Mouse (Mus musculus) liver, embryonic 14.5 days (tissue): ENCODE measurements at regions not wholly inside any gene's neighbourhood (a gene's known extent, or its start where the extent isn't known, plus 50 kb on each side); places are given as distances from the start of the nearest gene placed in this dataset.

ENCODE experiments used
- ATAC-seq: fragments of 200-750 bp; cut with Nextera tagmentation; 2 replicates; pipeline ENCODE4 v1.8.0; 2017; ENCODE audit warnings: moderate number of reproducible peaks, mild to moderate bottlenecking, moderate library complexity; ENCODE audit not compliant: insufficient read depth
- DNase-seq, 3 experiments: peaks; one replicate each; pipeline ENCODE4 v3.0.0-alpha.2; 2012 to 2013; ENCODE audit warnings: low read depth in 3 of 3, low spot score in 3 of 3
- H3K27ac ChIP-seq: fragments of 300-500 bp; sonication (generic); 2 replicates; pipeline ENCODE4 v1.5.1; 2014; ENCODE audit warnings: moderate library complexity, mild to moderate bottlenecking, control low read depth, inconsistent platforms
- H3K27me3 ChIP-seq: fragments of 300-500 bp; sonication (generic); 2 replicates; pipeline ENCODE4 v1.6.1; 2014; ENCODE audit warnings: mild to moderate bottlenecking, low read length, moderate library complexity; ENCODE audit not compliant: control insufficient read depth, insufficient read depth
- H3K36me3 ChIP-seq: fragments of 300-500 bp; sonication (generic); replicated peaks from 2 replicates; pipeline ENCODE4 v1.6.1; 2014; ENCODE audit warnings: low read depth; ENCODE audit not compliant: control insufficient read depth, insufficient read depth
- H3K4me1 ChIP-seq, 2 experiments: fragments of 200-500 bp in 1 of 2; fragments of 300-500 bp in 1 of 2; sonication (generic) in 1 of 2; replicated peaks; 2 replicates each; pipeline ENCODE4 v1.6.1; 2012 to 2014; ENCODE audit warnings: antibody characterized with exemption in 1 of 2, inconsistent platforms in 1 of 2, low read length in 1 of 2; ENCODE audit not compliant: control insufficient read depth in 2 of 2, insufficient read depth in 2 of 2
- H3K4me2 ChIP-seq: fragments of 300-500 bp; sonication (generic); 2 replicates; pipeline ENCODE4 v1.6.1; 2014; ENCODE audit warnings: low read depth, mild to moderate bottlenecking, control low read depth, moderate library complexity
- H3K4me3 ChIP-seq, 2 experiments: fragments of 200-500 bp in 1 of 2; fragments of 300-500 bp in 1 of 2; sonication (generic) in 1 of 2; 2 replicates each; pipeline ENCODE4 v1.5.1; 2012 to 2014; ENCODE audit warnings: low read depth in 2 of 2, low read length in 2 of 2, mild to moderate bottlenecking in 2 of 2, control low read depth in 1 of 2, inconsistent platforms in 1 of 2, moderate library complexity in 1 of 2; ENCODE audit not compliant: insufficient read depth in 1 of 2
- H3K9ac ChIP-seq: fragments of 300-500 bp; sonication (generic); replicated peaks from 2 replicates; pipeline ENCODE4 v1.6.1; 2014; ENCODE audit warnings: mild to moderate bottlenecking, control low read depth, moderate library complexity
- H3K9me3 ChIP-seq: fragments of 300-500 bp; sonication (generic); 2 replicates; pipeline ENCODE4 v1.6.1; 2016; ENCODE audit warnings: low read length, mixed read lengths; ENCODE audit not compliant: control insufficient read depth
- CTCF ChIP-seq: IDR thresholded peaks from 2 replicates; pipeline ENCODE4 v1.5.1; 2016; ENCODE audit warnings: antibody characterized with exemption, low read depth, control low read depth
- EP300 ChIP-seq: IDR thresholded peaks from 2 replicates; pipeline ENCODE4 v1.6.1; 2016; ENCODE audit warnings: antibody characterized with exemption, low read depth
- WGBS: fragments of 180-500 bp; shearing (Covaris S2); extraction: QIAGEN DNeasy Blood & Tissue Kit; methylation state at CpG from one replicate; pipeline ENCODE4 v1.1.7; 2014; ENCODE audit not compliant: insufficient replicate concordance; 5-methylcytosine and 5-hydroxymethylcytosine counted together

GRCm38 (mm10) chr15:67943046-67943445 lies 1442.3 kb upstream of the Lrrc6 start:
- no peak for ATAC-seq
- TF ChIP-seq EP300, result no peak
- no peak for TF ChIP-seq CTCF
- no peak overlapping the region for H3K4me3 ChIP-seq

GRCm38 (mm10) chr15:67940510-67940909 lies 1439.8 kb upstream of the Lrrc6 start:
- DNase-seq (no peak), ATAC-seq (no peak)
- Histone ChIP-seq H3K9ac (no peak overlapping the region), H3K9me3 (no peaks in the 10 kb centered on the region), H3K4me2 (no peak overlapping the region), H3K27ac (no peak overlapping the region), H3K27me3 (no peaks in the 10 kb centered on the region), H3K4me1 (no peaks in the 10 kb centered on the region), H3K4me3 (no peak overlapping the region), H3K36me3 (no peaks in the 10 kb centered on the region)
- WGBS, result 45% methylated on average over 1 of the region's 1 CpGs
- no peak for TF ChIP-seq CTCF
- TF ChIP-seq EP300, result no peak

More at GRCm38 (mm10) chr15:67943046-67943445, 1442.3 kb upstream of the Lrrc6 start:
- no peak overlapping the region for H3K27ac ChIP-seq
- H3K4me2 ChIP-seq, result no peak overlapping the region
- no peaks in the 10 kb centered on the region for H3K27me3 ChIP-seq
- H3K9ac ChIP-seq, result no peak overlapping the region
- H3K36me3 ChIP-seq, result no peaks in the 10 kb centered on the region
- H3K4me1 ChIP-seq, result no peaks in the 10 kb centered on the region
- H3K9me3 ChIP-seq, result no peaks in the 10 kb centered on the region
- DNase-seq, result no peak

- Histone ChIP-seq H3K36me3 (no peaks in the 10 kb centered on the region), H3K4me1 (no peaks in the 10 kb centered on the region), H3K9ac (no peak overlapping the region), H3K27ac (no peak overlapping the region), H3K9me3 (no peaks in the 10 kb centered on the region), H3K4me2 (no peak overlapping the region), H3K4me3 (no peak overlapping the region), H3K27me3 (no peaks in the 10 kb centered on the region)
- DNase-seq (no peak), ATAC-seq (no peak)
- 47% methylated on average over 2 of the region's 2 CpGs for WGBS
- TF ChIP-seq CTCF, result no peak
- TF ChIP-seq EP300, result no peak
Observed at GRCm38 (mm10) chr15:67924885-67925284, 1424.2 kb upstream of the Lrrc6 start.

DNA sequence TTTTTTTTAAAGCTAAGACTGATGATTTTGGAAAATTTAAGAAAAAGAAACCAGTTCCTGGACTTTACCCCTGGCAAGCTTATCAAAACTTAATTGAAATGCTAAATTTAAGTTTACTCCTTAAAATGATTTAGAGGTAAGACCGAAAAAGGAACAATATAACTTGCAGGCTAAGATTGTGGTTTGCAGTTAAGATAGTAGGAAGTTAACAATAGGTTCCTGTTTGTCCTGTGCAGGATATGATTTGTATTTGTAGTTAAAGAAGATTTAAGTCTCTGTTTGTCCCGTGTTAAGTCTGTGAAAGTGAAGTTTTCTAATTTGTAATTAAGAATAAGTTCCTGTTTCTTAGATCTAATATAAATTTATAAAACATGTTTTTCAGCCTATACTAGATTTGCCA lies 1406.3 kb upstream of the Lrrc6 start:
- no peaks in the 10 kb centered on the region for H3K4me1 ChIP-seq
- H3K27me3 ChIP-seq, result no peaks in the 10 kb centered on the region
- no peak overlapping the region for H3K27ac ChIP-seq
- DNase-seq (no peak), ATAC-seq (no peak)
- H3K4me2 ChIP-seq, result no peak overlapping the region
- no peaks in the 10 kb centered on the region for H3K9me3 ChIP-seq
- no peaks in the 10 kb centered on the region for H3K36me3 ChIP-seq
- 14% methylated on average over 2 of the region's 2 CpGs for WGBS
- no peak overlapping the region for H3K4me3 ChIP-seq
- TF ChIP-seq CTCF (no peak), EP300 (no peak)
- H3K9ac ChIP-seq, result no peak overlapping the region

GRCm38 (mm10) chr15:67905279-67905678 lies 1404.6 kb upstream of the Lrrc6 start:
- no peak for DNase-seq
- H3K4me1 ChIP-seq, result no peaks in the 10 kb centered on the region
- no peak overlapping the region for H3K4me2 ChIP-seq
- H3K36me3 ChIP-seq, result no peaks in the 10 kb centered on the region
- no peak for ATAC-seq
- no peak overlapping the region for H3K4me3 ChIP-seq
- no peaks in the 10 kb centered on the region for H3K27me3 ChIP-seq
- no peaks in the 10 kb centered on the region for H3K9me3 ChIP-seq
- TF ChIP-seq EP300, result no peak
- TF ChIP-seq CTCF, result no peak
- WGBS, result 44% methylated on average over 1 of the region's 1 CpGs
- H3K27ac ChIP-seq, result no peak overlapping the region
- no peak overlapping the region for H3K9ac ChIP-seq

- Histone ChIP-seq H3K27me3 (no peaks in the 10 kb centered on the region), H3K9me3 (no peaks in the 10 kb centered on the region), H3K36me3 (no peaks in the 10 kb centered on the region), H3K9ac (no peak overlapping the region), H3K4me1 (no peaks in the 10 kb centered on the region), H3K4me2 (no peak overlapping the region), H3K27ac (no peak overlapping the region), H3K4me3 (no peak overlapping the region)
- ATAC-seq (no peak), DNase-seq (no peak)
- TF ChIP-seq EP300 (no peak), CTCF (no peak)
Observed at GRCm38 (mm10) chr15:67904646-67905045, 1403.9 kb upstream of the Lrrc6 start.
